Mouse (Mus musculus): ENCODE measurements around the gene Sntg2. TPM values are rescaled to one million over a fixed set of nuclear protein-coding genes. Genes with fewer than 3 reads are reported as not detected.

The Sntg2 gene
- 1.5 and 2.3 TPM in 2 replicates for polyA plus RNA-seq (2015; fragmentation: Nextera tagmentation; extraction: Ambion mirVana)

DNA sequence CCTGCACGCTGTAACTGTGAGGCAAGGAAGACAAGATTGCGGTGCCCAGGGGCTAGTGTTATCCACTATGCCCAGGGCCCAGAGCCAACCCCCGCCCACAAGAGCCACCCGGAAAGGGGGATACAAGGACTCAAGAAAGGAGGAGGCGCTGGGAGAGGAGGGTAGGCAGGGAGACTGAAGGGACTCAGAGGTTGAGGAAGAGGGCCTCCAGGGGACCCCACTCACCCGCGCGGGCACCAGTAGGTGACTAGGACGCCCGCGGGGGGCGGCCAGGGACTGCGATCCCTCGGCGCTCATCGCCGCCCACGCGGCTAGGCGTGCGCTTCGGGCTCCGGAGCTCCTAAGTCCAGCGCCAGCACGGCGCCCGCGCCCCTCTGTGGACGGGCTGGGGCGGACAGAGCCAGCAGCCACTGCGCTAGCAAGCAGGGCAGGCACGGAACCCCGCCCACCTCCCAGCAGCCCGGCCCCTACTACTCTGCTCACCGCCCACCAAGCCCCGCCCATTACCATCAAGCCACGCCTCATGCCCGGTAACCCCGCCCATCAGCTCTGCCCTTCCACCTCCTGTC, at the start of gene Sntg2:
Gene Sntg2 (minus strand): TSS at position 443 of the 569 bp plus-strand sequence.
- WGBS = under 1% methylated on average over 21 of the region's 39 CpGs
- ATAC-seq (ENCODE audit: insufficient number of reproducible peaks, insufficient read depth, low FRiP score, low TSS enrichment, low read depth) = peak; percentile 88
- Histone ChIP-seq H3K4me3 (peak within 1 kb of the TSS; percentile 51), H3K36me3 (no peaks in the 10 kb centered on the region), H3K4me2 (peak within 1 kb of the TSS; percentile 98), H3K9ac (peak within 1 kb of the TSS; percentile 69), H3K27me3 (peaks cover 27% of the 10 kb centered on the region), H3K9me3 (no peaks in the 10 kb centered on the region), H3K27ac (no peak within 1 kb of the TSS), H3K4me1 (peaks cover 7% of the 10 kb centered on the region)

DNA sequence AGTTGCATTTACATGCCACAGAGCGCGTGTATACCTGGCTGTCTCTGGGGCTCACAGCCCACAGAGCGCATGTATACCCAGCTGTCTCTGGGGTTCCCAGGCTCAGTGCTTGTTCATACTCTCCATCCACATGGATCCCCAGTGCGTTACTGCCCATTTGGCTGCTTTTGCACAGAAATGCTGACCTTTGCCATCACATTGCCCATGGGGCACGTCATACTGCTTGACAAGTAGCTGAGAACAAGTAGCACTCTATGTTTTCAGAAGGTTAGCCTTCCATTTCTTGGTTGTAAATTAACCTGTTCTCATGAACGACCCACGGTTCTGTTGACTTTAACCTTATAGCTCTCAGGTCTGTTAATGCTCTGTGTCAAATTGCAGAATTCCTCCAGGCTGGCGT, 43.4 kb upstream of the Sntg2 start:
- no peaks in the 10 kb centered on the region for H3K4me1 ChIP-seq
- H3K36me3 ChIP-seq = no peaks in the 10 kb centered on the region
- H3K9me3 ChIP-seq = no peaks in the 10 kb centered on the region
- no peak overlapping the region for H3K4me3 ChIP-seq
- no peak overlapping the region for H3K9ac ChIP-seq
- no peak for ATAC-seq (ENCODE audit: insufficient number of reproducible peaks, insufficient read depth, low FRiP score, low TSS enrichment, low read depth)
- H3K27me3 ChIP-seq = no peaks in the 10 kb centered on the region
- no peak overlapping the region for H3K27ac ChIP-seq
- WGBS = 75% methylated on average over 8 of the region's 8 CpGs
- H3K4me2 ChIP-seq = no peak overlapping the region

DNA sequence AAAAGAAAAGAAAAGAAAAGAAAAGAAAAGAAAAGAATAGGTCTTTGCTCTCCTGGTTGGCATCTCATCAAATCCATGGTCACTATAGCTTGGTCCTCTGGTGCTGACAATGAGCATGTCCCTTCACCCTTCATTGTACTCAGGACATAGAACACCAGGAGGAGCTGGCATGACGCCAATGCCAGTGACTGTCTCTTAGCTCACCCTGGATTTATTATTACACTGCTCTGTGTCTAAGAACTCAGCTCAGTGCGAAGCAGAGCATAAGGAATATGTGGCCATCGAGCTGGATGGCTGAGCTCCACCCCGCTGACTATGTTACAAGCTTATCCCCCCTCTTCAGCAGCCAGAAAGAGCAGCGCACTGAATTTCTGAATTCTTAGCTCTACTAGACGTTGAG, 42.8 kb upstream of the Sntg2 start:
- no peak overlapping the region for H3K9ac ChIP-seq
- no peaks in the 10 kb centered on the region for H3K36me3 ChIP-seq
- no peak for ATAC-seq (ENCODE audit: insufficient number of reproducible peaks, insufficient read depth, low FRiP score, low TSS enrichment, low read depth)
- H3K27ac ChIP-seq = no peak overlapping the region
- H3K9me3 ChIP-seq = no peaks in the 10 kb centered on the region
- H3K4me1 ChIP-seq = no peaks in the 10 kb centered on the region
- no peak overlapping the region for H3K4me3 ChIP-seq
- no peak overlapping the region for H3K4me2 ChIP-seq
- WGBS = 82% methylated on average over 6 of the region's 6 CpGs
- no peaks in the 10 kb centered on the region for H3K27me3 ChIP-seq

DNA sequence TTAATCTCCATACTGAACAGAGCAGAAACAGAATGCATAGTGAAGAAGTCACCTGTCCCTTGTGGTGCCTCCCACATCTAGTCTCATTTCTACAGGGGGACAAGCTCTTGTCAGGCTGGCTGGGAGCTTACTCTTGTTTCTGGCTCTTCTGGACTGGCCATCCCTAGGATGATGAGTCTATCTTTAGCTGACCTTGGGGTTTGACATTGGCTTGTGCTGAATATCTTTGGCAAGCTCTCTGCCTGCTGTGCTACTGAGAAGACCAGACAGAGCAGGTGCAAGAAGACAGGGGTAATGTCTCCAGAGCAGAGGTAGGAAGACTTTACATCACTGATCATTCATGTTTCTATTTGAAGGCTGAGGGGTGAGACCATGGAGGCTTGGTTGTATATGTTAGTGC, 29.5 kb upstream of the Sntg2 start:
- Histone ChIP-seq H3K4me2 (no peak overlapping the region), H3K9me3 (no peaks in the 10 kb centered on the region), H3K4me1 (no peaks in the 10 kb centered on the region), H3K36me3 (no peaks in the 10 kb centered on the region), H3K9ac (no peak overlapping the region), H3K4me3 (no peak overlapping the region), H3K27ac (no peak overlapping the region), H3K27me3 (no peaks in the 10 kb centered on the region)
- no peak for ATAC-seq (ENCODE audit: insufficient number of reproducible peaks, insufficient read depth, low FRiP score, low TSS enrichment, low read depth)

DNA sequence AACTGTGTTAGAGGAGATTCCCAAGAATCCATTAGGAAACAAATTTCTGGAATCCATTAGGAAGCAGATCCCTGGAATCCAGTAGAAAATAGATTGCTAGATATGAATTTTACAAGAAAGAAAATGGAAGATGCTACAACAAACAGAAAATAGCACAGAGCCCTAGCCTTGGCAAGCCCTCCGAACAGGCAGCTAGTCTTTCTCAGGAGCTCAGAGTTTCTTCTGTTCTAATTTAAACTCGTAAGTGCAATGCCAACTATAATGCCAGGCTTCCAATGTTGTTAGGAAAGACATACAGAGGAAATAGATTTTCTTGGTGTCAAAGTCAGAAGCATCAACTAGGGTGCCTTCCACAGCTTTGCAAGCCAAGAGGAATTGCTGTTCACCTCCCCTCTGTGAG, 27.4 kb upstream of the Sntg2 start:
- Histone ChIP-seq H3K36me3 (no peaks in the 10 kb centered on the region), H3K27ac (no peak overlapping the region), H3K27me3 (peaks cover 4% of the 10 kb centered on the region; the same call in 1 of the 2 replicates), H3K9ac (no peak overlapping the region), H3K4me1 (no peaks in the 10 kb centered on the region), H3K4me2 (no peak overlapping the region), H3K9me3 (no peaks in the 10 kb centered on the region), H3K4me3 (no peak overlapping the region)
- no peak for ATAC-seq (ENCODE audit: insufficient number of reproducible peaks, insufficient read depth, low FRiP score, low TSS enrichment, low read depth)
- 79% methylated on average over 2 of the region's 2 CpGs for WGBS

DNA sequence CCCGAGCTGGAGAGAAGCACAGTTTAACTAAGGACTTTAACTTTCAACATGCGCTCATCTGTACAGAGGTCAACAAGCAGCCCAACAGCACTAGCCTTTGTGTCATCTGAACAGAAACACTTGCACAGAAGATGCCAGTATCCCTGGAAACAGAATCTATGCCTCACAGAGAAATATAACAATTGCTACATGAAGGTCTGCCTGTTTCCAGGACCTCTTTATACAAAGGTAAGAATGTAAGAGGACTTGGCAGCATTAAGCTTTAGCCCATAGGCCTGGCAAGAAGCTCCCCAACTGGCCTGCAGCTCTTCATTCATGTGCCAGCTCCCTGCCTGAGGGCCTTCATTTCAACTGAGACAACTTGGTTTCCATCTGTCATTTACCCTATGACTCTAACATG, 26.9 kb upstream of the Sntg2 start:
- Histone ChIP-seq H3K9ac (no peak overlapping the region), H3K9me3 (no peaks in the 10 kb centered on the region), H3K4me2 (no peak overlapping the region), H3K36me3 (no peaks in the 10 kb centered on the region), H3K27me3 (peaks cover 4% of the 10 kb centered on the region; the same call in 1 of the 2 replicates), H3K27ac (no peak overlapping the region), H3K4me1 (no peaks in the 10 kb centered on the region), H3K4me3 (no peak overlapping the region)
- ATAC-seq (ENCODE audit: insufficient number of reproducible peaks, insufficient read depth, low FRiP score, low TSS enrichment, low read depth) = no peak
- 86% methylated on average over 2 of the region's 2 CpGs for WGBS

DNA sequence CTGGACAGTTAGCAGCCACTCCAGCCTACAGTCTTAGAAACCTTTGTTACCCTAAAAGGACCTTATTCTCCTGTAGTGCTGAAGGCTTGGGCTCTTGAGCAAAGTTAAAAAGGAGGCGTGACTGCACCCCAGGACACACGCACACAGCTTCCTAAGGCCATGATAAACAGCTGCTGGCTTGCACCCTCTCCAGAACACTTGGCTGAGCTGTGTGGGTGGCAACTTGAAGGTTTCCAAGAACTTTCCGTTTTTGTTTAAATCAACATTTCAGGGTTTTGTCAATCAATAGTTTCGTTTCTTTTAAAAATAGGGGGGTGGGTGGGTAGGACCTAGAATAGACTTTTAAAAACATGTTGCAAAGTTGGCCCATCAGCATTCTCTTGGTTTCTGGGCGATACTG, 882 bp downstream of the Sntg2 start:
- no peaks in the 10 kb centered on the region for H3K36me3 ChIP-seq
- H3K27ac ChIP-seq = no peak overlapping the region
- 44% methylated on average over 5 of the region's 5 CpGs for WGBS
- no peak overlapping the region for H3K9ac ChIP-seq
- peaks cover 7% of the 10 kb centered on the region for H3K4me1 ChIP-seq
- peaks cover 27% of the 10 kb centered on the region for H3K27me3 ChIP-seq
- ATAC-seq (ENCODE audit: insufficient number of reproducible peaks, insufficient read depth, low FRiP score, low TSS enrichment, low read depth) = no peak
- no peaks in the 10 kb centered on the region for H3K9me3 ChIP-seq
- H3K4me3 ChIP-seq = peak overlapping the region; percentile 51
- H3K4me2 ChIP-seq = peak overlapping the region; percentile 98

DNA sequence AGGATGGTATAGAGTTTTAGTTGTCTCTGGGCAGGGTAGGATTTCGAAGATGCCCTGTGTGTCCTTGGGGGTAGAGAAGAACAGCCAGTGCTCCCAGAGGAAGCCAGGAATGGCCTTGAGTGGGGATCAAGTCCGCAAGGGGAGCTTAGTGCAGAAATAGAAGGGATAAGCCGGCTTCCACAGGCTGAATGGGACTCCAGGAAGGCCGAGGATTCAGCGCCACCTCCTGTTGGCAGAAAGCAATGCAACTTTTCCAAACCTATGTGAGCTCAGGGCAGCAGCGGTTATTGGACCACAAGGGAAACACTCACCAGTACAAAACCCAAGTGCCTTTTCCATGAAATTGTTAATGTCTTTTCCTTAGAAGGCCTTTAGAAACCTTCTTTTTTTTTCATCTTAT, 3.4 kb downstream of the Sntg2 start:
- 6% methylated on average over 6 of the region's 6 CpGs for WGBS
- H3K9ac ChIP-seq = no peak overlapping the region
- no peaks in the 10 kb centered on the region for H3K9me3 ChIP-seq
- peaks cover 27% of the 10 kb centered on the region for H3K27me3 ChIP-seq
- peaks cover 7% of the 10 kb centered on the region for H3K4me1 ChIP-seq
- no peak for ATAC-seq (ENCODE audit: insufficient number of reproducible peaks, insufficient read depth, low FRiP score, low TSS enrichment, low read depth)
- no peak overlapping the region for H3K4me3 ChIP-seq
- H3K4me2 ChIP-seq = no peak overlapping the region
- H3K36me3 ChIP-seq = no peaks in the 10 kb centered on the region
- no peak overlapping the region for H3K27ac ChIP-seq

DNA sequence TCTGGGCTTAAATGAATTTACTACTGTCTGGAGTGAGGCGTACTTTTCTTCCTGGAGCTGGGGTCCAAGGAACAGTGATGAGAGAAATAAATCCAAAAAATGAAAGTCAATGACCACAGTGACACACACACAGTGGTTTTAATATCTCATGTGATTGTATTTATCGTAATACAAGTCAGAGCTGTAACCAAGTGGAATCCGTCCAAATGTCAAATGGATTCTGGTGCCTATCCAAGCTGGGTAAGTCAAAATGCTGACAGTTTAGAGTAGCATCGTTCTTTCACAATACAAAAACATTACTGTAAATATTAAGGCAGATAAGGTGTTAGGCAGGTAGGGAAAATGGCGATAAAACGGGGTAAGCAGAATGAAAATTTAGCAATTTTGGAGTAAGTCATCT, 4.0 kb downstream of the Sntg2 start:
- Histone ChIP-seq H3K4me3 (no peak overlapping the region), H3K4me1 (peaks cover 7% of the 10 kb centered on the region), H3K9ac (no peak overlapping the region), H3K27me3 (peaks cover 26% of the 10 kb centered on the region), H3K36me3 (no peaks in the 10 kb centered on the region), H3K4me2 (no peak overlapping the region), H3K27ac (no peak overlapping the region), H3K9me3 (no peaks in the 10 kb centered on the region)
- ATAC-seq (ENCODE audit: insufficient number of reproducible peaks, insufficient read depth, low FRiP score, low TSS enrichment, low read depth) = no peak
- WGBS = 88% methylated on average over 6 of the region's 6 CpGs

DNA sequence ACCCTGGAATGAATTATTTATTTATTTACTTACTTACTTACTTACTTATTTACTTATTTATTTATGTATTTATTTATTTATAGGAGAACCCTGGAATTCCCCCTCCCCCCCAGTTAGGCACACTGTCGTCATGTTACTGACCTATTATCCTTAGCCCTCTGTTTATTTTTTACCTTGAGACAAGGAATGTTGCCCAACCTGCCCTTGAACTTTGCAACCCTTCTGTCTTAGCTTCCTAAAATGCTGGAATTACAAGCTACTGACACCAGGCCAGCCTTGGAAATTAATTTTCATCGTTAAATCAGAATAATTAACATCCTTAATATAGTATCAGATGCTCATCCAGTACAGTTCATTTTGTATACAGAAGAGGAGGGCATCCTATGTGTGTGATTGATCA, 10.9 kb downstream of the Sntg2 start:
- WGBS = 72% methylated on average over 2 of the region's 2 CpGs
- Histone ChIP-seq H3K9ac (no peak overlapping the region), H3K27ac (no peak overlapping the region), H3K4me1 (no peaks in the 10 kb centered on the region), H3K36me3 (no peaks in the 10 kb centered on the region), H3K27me3 (no peaks in the 10 kb centered on the region), H3K4me2 (no peak overlapping the region), H3K9me3 (no peaks in the 10 kb centered on the region), H3K4me3 (no peak overlapping the region)
- no peak for ATAC-seq (ENCODE audit: insufficient number of reproducible peaks, insufficient read depth, low FRiP score, low TSS enrichment, low read depth)

DNA sequence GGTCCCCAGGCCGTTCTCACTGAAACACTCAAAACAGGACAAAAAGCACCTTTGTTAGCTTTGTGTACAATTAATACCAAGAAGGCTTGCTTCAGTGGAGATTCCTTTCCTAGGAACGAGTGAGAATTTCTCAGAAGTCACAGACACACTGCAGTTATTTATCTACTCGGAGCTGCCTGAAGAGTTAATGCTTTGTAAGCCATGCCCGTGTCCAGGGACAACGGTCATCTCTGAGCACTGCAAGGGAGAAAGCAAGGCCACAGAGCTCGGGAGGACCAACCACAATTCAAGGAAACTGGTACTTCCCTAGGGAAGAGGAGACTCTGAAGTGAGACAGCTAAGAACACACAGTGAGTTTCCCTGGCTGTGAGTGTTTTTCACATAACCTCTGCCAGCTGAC, 15.5 kb downstream of the Sntg2 start:
- WGBS = 26% methylated on average over 6 of the region's 6 CpGs
- no peaks in the 10 kb centered on the region for H3K27me3 ChIP-seq
- ATAC-seq (ENCODE audit: insufficient number of reproducible peaks, insufficient read depth, low FRiP score, low TSS enrichment, low read depth) = no peak
- H3K9ac ChIP-seq = no peak overlapping the region
- no peak overlapping the region for H3K4me3 ChIP-seq
- no peaks in the 10 kb centered on the region for H3K9me3 ChIP-seq
- H3K36me3 ChIP-seq = no peaks in the 10 kb centered on the region
- H3K27ac ChIP-seq = no peak overlapping the region
- H3K4me1 ChIP-seq = no peaks in the 10 kb centered on the region
- no peak overlapping the region for H3K4me2 ChIP-seq

DNA sequence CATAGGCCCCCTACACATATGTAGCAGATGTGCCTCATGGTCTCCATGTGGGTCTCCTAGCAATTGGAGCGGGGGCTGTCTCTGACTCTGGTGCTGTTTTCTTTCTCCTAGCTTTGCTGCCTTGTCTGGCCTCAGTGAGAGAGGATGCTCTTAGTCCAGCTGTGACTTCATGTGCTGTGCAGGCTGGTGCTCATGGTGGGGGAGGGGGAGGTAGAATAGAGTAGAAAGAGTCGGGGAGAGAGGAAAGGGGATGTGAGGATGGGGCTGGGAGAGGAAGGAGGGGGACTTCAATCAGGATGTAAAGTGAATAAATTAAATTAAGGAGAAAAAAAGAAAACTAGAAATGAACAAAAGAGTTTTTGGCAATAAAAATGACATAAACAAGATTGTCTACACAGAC, 20.8 kb downstream of the Sntg2 start:
- Histone ChIP-seq H3K27me3 (no peaks in the 10 kb centered on the region), H3K4me2 (no peak overlapping the region), H3K9me3 (no peaks in the 10 kb centered on the region), H3K4me1 (peaks cover 4% of the 10 kb centered on the region; the same call in 1 of the 2 replicates), H3K4me3 (no peak overlapping the region), H3K9ac (no peak overlapping the region), H3K27ac (no peak overlapping the region), H3K36me3 (no peaks in the 10 kb centered on the region)
- WGBS = 39% methylated on average over 2 of the region's 2 CpGs
- ATAC-seq (ENCODE audit: insufficient number of reproducible peaks, insufficient read depth, low FRiP score, low TSS enrichment, low read depth) = no peak
